Mouse (Mus musculus) cerebellum, postnatal 36 days (tissue): ENCODE data around the gene Tbata.

ENCODE experiments used
- DNase-seq, 2 experiments: peaks; one replicate each; pipeline ENCODE4 v3.0.0; 2021 to 2022; ENCODE audit warnings: mixed read lengths in 2 of 2

Gene Tbata

GRCm38 (mm10) chr10:61211743-61212142 is 40.0 kb downstream of the Tbata start:
- peak; percentile 65 to 67 for DNase-seq

GRCm38 (mm10) chr10:61212817-61213216 is 41.1 kb downstream of the Tbata start:
- no peak for DNase-seq

GRCm38 (mm10) chr10:61215658-61216057 is 43.9 kb downstream of the Tbata start:
- DNase-seq: no peak

- no peak for DNase-seq
Observed at GRCm38 (mm10) chr10:61216163-61216562, 44.4 kb downstream of the Tbata start.

- DNase-seq: no peak
Observed at GRCm38 (mm10) chr10:61219318-61219717, 47.6 kb downstream of the Tbata start.

- DNase-seq: no peak
Observed at GRCm38 (mm10) chr10:61225694-61226093, 53.9 kb downstream of the Tbata start.

GRCm38 (mm10) chr10:61226784-61227396 is 55.1 kb downstream of the Tbata start:
- DNase-seq: no peak

GRCm38 (mm10) chr10:61231756-61232155 is 60.0 kb downstream of the Tbata start:
- DNase-seq: no peak

- DNase-seq: no peak
Observed at GRCm38 (mm10) chr10:61232858-61233567, 61.3 kb downstream of the Tbata start.

GRCm38 (mm10) chr10:61234319-61234718 is 62.6 kb downstream of the Tbata start:
- DNase-seq: no peak

- DNase-seq: no peak
Observed at GRCm38 (mm10) chr10:61235677-61236267, 64.0 kb downstream of the Tbata start.

- no peak for DNase-seq
Observed at GRCm38 (mm10) chr10:61236683-61237390, 65.1 kb downstream of the Tbata start.

- no peak for DNase-seq
Observed at GRCm38 (mm10) chr10:61237391-61237785, 65.6 kb downstream of the Tbata start.
